Mouse (Mus musculus): ENCODE results near the gene Gm5622. TPM values are rescaled to one million over a fixed set of nuclear protein-coding genes. Genes with fewer than 3 reads are reported as not detected.
"Not testable (repeated sequence)": the region's sequence is repeated elsewhere in the genome, so short reads cannot be mapped to it uniquely, and the experiment has no call there.

Gene Gm5622
- not detected for total RNA-seq (2021)

- intact Hi-C loops (cut with DNase I) = no loop called here
- DNase-seq (ENCODE audit: low spot score in 2 of 2) = no peak
Observed at GRCm38 (mm10) chr14:51552490-51552889, at the start of gene Gm5622. Gene Gm5622 (plus strand): TSS chr14:51552790.

GRCm38 (mm10) chr14:51507416-51507815 is 45.2 kb upstream of the Gm5622 start:
- intact Hi-C loops (cut with DNase I) = no loop called here

GRCm38 (mm10) chr14:51573963-51574362 is 21.4 kb downstream of the Gm5622 start, which contains the start of gene Gm17175:
Gene Gm17175 (minus strand): TSS chr14:51574063.
- intact Hi-C loops (cut with DNase I) = not testable (repeated sequence)

More at GRCm38 (mm10) chr14:51507416-51507815, 45.2 kb upstream of the Gm5622 start:
- DNase-seq (ENCODE audit: low spot score in 2 of 2) = no peak

GRCm38 (mm10) chr14:51592039-51592438 is 39.4 kb downstream of the Gm5622 start, which contains the start of gene Gm17174:
Gene Gm17174 (minus strand): TSS chr14:51592139.
- DNase-seq (ENCODE audit: low spot score in 2 of 2); intact Hi-C loops (cut with DNase I): not testable (repeated sequence)

More at GRCm38 (mm10) chr14:51573963-51574362, 21.4 kb downstream of the Gm5622 start, which contains the start of gene Gm17175:
- DNase-seq (ENCODE audit: low spot score in 2 of 2) = not testable (repeated sequence)

GRCm38 (mm10) chr14:51611210-51611609 is 58.6 kb downstream of the Gm5622 start, which contains the start of gene Gm17078:
Gene Gm17078 (minus strand): TSS chr14:51611310.
- intact Hi-C loops (cut with DNase I) = no loop called here
- no peak for DNase-seq (ENCODE audit: low spot score in 2 of 2)

GRCm38 (mm10) chr14:51632426-51632825 is 79.8 kb downstream of the Gm5622 start:
- intact Hi-C loops (cut with DNase I) = not testable (repeated sequence)
- peak; percentile 6 to 20 for DNase-seq (ENCODE audit: low spot score in 2 of 2)

- intact Hi-C loops (cut with DNase I); DNase-seq (ENCODE audit: low spot score in 2 of 2): not testable (repeated sequence)
Observed at GRCm38 (mm10) chr14:51635566-51635965, 83.0 kb downstream of the Gm5622 start, which contains the start of gene Gm4181. Gene Gm4181 (minus strand): TSS chr14:51635666.

GRCm38 (mm10) chr14:51677269-51677668 is 124.7 kb downstream of the Gm5622 start:
- intact Hi-C loops (cut with DNase I) = no loop called here
- no peak for DNase-seq (ENCODE audit: low spot score in 2 of 2)

- DNase-seq (ENCODE audit: low spot score in 2 of 2); intact Hi-C loops (cut with DNase I): not testable (repeated sequence)
Observed at GRCm38 (mm10) chr14:51695368-51695767, 142.8 kb downstream of the Gm5622 start, which contains the start of gene Gm17079. Gene Gm17079 (minus strand): TSS chr14:51695468.

Other genes with a start within 250 kb of the Gm5622 start
- not detected for gene Gm7247, start 191.0 kb upstream of the Gm5622 start, total RNA-seq (2021)
- not detected for gene Vmn2r88, start 142.0 kb upstream of the Gm5622 start, total RNA-seq (2021)
- gene Vmn2r89, start 100.9 kb upstream of the Gm5622 start, total RNA-seq (2021) = not detected
- not detected for gene Gm17175, start 21.3 kb downstream of the Gm5622 start, total RNA-seq (2021)
- gene Gm17174, start 39.3 kb downstream of the Gm5622 start, total RNA-seq (2021) = not detected
- gene Gm17078, start 58.5 kb downstream of the Gm5622 start, total RNA-seq (2021) = not detected
- gene Gm4181, start 82.9 kb downstream of the Gm5622 start, total RNA-seq (2021) = not detected
- not detected for gene Gm17079, start 142.7 kb downstream of the Gm5622 start, total RNA-seq (2021)
- not detected for gene Gm5800, start 164.4 kb downstream of the Gm5622 start, total RNA-seq (2021)
- gene Ang4, start 220.8 kb downstream of the Gm5622 start, total RNA-seq (2021) = not detected
- gene AY358078, start 247.3 kb downstream of the Gm5622 start, total RNA-seq (2021) = not detected

All from left cerebral cortex, postnatal 25 days (tissue).